Mouse (Mus musculus) heart, adult 2 months (tissue): ENCODE data around the gene Gm20518.

Experiments
- CTCF ChIP-seq: fragments of 200-600 bp; IDR thresholded peaks from 2 replicates; pipeline ENCODE4 v1.8.1; 2022; ENCODE audit warnings: antibody characterized with exemption, mild to moderate bottlenecking, moderate library complexity
- EP300 ChIP-seq: fragments of 200-500 bp; IDR thresholded peaks from 2 replicates; pipeline ENCODE4 v1.6.1; 2011; ENCODE audit warnings: low read depth, low read length, control low read depth; ENCODE audit not compliant: insufficient read depth

GRCm38 (mm10) chr16:17920586-17920985, 29.1 kb upstream of the Gm20518 start:
- no peak for TF ChIP-seq CTCF
- no peak for TF ChIP-seq EP300
